Mouse (Mus musculus) 3134 (cell line): ENCODE measurements around the gene Dlx2.

Experiments used
- DNase-seq: peaks from one replicate; pipeline ENCODE4 v3.0.0-alpha.2; 2011; ENCODE audit warnings: low spot score; ENCODE audit not compliant: insufficient read length; ENCODE audit errors: extremely low read depth

The Dlx2 gene

GRCm38 (mm10) chr2:71512326-71512725, 34.2 kb downstream of the Dlx2 start:
- no peak for DNase-seq

DNA sequence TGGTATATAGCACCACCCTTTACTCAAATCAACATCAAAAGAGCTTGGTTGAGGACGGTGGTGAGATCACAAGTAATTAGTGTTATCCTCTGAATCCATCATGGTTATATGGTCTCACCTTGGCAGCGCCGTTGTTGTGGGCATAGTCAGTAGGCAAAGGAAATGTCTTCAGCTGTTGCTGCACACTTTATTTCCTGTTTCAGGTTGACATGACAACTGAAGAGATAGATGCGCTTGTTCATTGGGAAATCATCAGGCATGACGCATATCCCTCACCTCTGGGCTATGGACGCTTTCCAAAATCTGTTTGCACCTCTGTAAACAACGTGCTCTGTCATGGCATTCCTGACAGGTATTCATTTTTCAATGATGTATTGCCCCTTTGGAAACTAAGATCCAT, 35.3 kb downstream of the Dlx2 start:
- DNase-seq = no peak

GRCm38 (mm10) chr2:71504852-71505251, 41.7 kb downstream of the Dlx2 start:
- DNase-seq = no peak

DNA sequence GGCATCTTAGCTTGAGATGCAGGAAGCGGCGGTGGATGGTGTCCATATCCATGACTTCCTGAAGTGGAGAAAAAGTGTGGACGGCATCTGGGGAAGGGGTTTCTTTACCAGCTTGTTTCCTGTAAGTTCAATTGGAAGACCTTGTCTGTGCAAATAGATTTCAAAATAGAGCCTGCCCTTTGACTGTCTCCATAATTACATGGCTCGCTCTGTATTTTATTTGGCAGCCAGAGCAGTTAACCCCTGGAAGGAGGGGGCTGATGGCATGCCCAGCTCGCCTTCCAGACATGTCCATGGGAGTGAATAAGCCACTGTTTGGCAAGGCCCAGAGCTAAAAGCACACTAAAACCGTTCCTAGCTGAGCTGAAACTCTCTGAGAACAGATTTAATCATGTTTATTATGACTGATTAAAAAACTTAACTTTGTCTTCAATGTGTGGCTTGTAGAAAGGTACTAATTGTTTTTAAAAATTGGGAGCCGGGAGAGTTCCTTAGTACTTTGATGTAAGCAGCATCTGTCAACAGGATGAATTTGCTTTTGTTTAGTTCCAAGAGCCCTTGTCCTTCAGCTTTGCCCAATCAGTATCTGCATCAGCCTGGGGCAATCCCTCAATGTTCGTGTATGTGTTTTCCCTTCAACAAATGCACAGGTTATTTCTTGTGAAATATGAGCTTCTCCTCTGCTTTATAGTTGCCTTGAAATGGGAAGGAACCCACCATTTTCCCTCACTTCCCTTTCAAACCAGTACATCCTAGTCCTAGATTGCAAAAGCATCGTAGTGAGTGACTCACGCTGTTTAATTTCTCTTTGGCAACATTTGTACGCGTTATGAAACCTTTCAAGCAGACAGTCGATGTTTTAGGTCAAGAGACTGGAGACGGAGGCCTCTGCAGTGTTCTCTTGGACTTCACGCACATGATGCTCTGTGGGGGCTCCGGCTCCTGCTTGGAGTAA, 47.0 kb downstream of the Dlx2 start:
- DNase-seq = peak; percentile 39

- no peak for DNase-seq
Measured at GRCm38 (mm10) chr2:71497175-71497574, 49.4 kb downstream of the Dlx2 start.

GRCm38 (mm10) chr2:71494971-71495370, 51.6 kb downstream of the Dlx2 start:
- DNase-seq = no peak

DNA sequence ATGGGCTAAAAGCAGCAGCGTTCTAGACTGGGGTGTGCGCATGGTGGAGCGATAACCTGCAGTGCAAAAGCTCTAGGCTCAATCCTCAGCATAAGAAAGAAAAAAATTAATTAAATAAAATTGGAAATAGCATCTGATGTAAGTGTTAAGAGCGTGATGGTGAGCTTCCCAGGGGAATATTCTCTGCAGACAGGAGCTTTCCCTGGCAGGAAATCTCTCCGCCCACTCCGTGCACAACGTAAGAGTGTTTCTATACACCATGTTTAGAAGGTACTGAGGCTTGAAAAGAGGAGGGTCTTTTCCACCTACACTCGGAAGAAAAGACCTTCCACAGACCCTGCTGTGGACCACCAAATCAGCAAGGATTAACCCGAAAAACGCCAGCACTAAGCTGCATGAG, 52.1 kb downstream of the Dlx2 start:
- no peak for DNase-seq
